Mouse (Mus musculus) liver, postnatal 0 days (tissue): ENCODE data around the gene Tent5b.

Experiments used
- CTCF ChIP-seq: sonication (generic); IDR thresholded peaks from 2 replicates; pipeline ENCODE4 v1.5.1; 2016; ENCODE audit warnings: antibody characterized with exemption, low read depth
- EP300 ChIP-seq: IDR thresholded peaks from 2 replicates; pipeline ENCODE4 v1.6.1; 2016; ENCODE audit warnings: antibody characterized with exemption, low read depth, mild to moderate bottlenecking

- TF ChIP-seq CTCF (no peak), EP300 (no peak)
These were observed 47.3 kb upstream of the Tent5b start for GRCm38 (mm10) chr4:133432560-133433171.
